Mouse (Mus musculus): ENCODE data around the gene Polm.
"Not testable (repeated sequence)": the region's sequence is repeated elsewhere in the genome, so short reads cannot be mapped to it uniquely, and the experiment has no call there.

Polm gene

GRCm38 (mm10) chr11:5836126-5836525 lies 1.7 kb downstream of the Polm start:
- ChIA-PET POLR2A (interaction anchor here in 3 of 4 experiments (0.5 to 6.6 kb wide), 15 partner anchors 7 to 175 kb away, joined by 3 to 33 read pairs (median 3); partner anchors contain the start of genes Dbnl (in 1 of the 3), Pgam2 (in 1 of the 3) and Urgcp (in 1 of the 3)), CTCF (interaction anchor here in 3 of 4 experiments (0.7 to 3.0 kb wide), 7 partner anchors 11 to 439 kb away, joined by 3 to 15 read pairs (median 5); partner anchors contain the start of gene Dbnl (in 1 of the 3))

- ChIA-PET POLR2A (interaction anchor here in 3 of 4 experiments (0.8 to 6.6 kb wide), 4 partner anchors 22 to 83 kb away, joined by 3 to 33 read pairs (median 3); partner anchors contain the start of gene Pgam2 (in 1 of the 3)), CTCF (interaction anchor here in 2 of 4 experiments (0.8 to 1.6 kb wide), 4 partner anchors 12 to 51 kb away, joined by 3 to 5 read pairs (median 4); partner anchors contain the start of gene Dbnl (in 1 of the 2))
Observed at GRCm38 (mm10) chr11:5835057-5835456, 2.8 kb downstream of the Polm start.

GRCm38 (mm10) chr11:5834506-5834905 lies 3.3 kb downstream of the Polm start:
- CTCF ChIA-PET: no interaction called here
- POLR2A ChIA-PET: interaction anchor here in 1 of 4 experiments (1.0 kb wide), 1 partner anchor 21 kb away, joined by 3 read pairs; no protein-coding TSS in a partner anchor

GRCm38 (mm10) chr11:5829327-5829726 lies 8.5 kb downstream of the Polm start:
- ChIA-PET POLR2A (interaction anchor here in 3 of 4 experiments (0.5 to 3.2 kb wide), 16 partner anchors 8 to 680 kb away, joined by 3 to 23 read pairs (median 3); partner anchors contain the start of genes Pgam2 (in 2 of the 3), Polm (in 2 of the 3) and Dbnl (in 1 of the 3)), CTCF (interaction anchor here (0.6 to 2.8 kb wide), 6 partner anchors 27 to 124 kb away, joined by 3 to 12 read pairs (median 4); no protein-coding TSS in a partner anchor)

GRCm38 (mm10) chr11:5828509-5829191 lies 9.2 kb downstream of the Polm start:
- POLR2A ChIA-PET: interaction anchor here in 3 of 4 experiments (0.5 to 3.2 kb wide), 16 partner anchors 9 to 680 kb away, joined by 3 to 23 read pairs (median 3); partner anchors contain the start of genes Pgam2 (in 2 of the 3), Polm (in 2 of the 3) and Dbnl (in 1 of the 3)
- CTCF ChIA-PET: interaction anchor here in 2 of 4 experiments (0.6 to 2.8 kb wide), 4 partner anchors 26 to 124 kb away, joined by 3 to 12 read pairs (median 4); no protein-coding TSS in a partner anchor

GRCm38 (mm10) chr11:5827931-5828330 lies 9.9 kb downstream of the Polm start:
- ChIA-PET POLR2A (interaction anchor here in 2 of 4 experiments (1.1 to 3.2 kb wide), 5 partner anchors 10 to 31 kb away, joined by 4 to 23 read pairs (median 11); partner anchors contain the start of genes Polm (in 2 of the 2) and Pgam2 (in 1 of the 2)), CTCF (interaction anchor here in 1 of 4 experiments (1.5 to 2.8 kb wide), 2 partner anchors 58 to 125 kb away, joined by 4 to 12 read pairs; no protein-coding TSS in a partner anchor)

GRCm38 (mm10) chr11:5825432-5825831 lies 12.4 kb downstream of the Polm start:
- ChIA-PET CTCF (interaction anchor here in 2 of 4 experiments (0.6 to 1.2 kb wide), 2 partner anchors 60 to 111 kb away, joined by 3 read pairs; no protein-coding TSS in a partner anchor), POLR2A (interaction anchor here in 2 of 4 experiments (0.9 to 2.5 kb wide), 4 partner anchors 11 to 23 kb away, joined by 3 to 7 read pairs (median 6); no protein-coding TSS in a partner anchor)

- ChIA-PET POLR2A (interaction anchor here in 3 of 4 experiments (0.6 to 1.7 kb wide), 6 partner anchors 10 to 57 kb away, joined by 3 to 9 read pairs (median 4); partner anchors contain the start of genes Dbnl (in 1 of the 3) and Urgcp (in 1 of the 3)), CTCF (interaction anchor here in 1 of 4 experiments (0.7 kb wide), 1 partner anchor 487 kb away, joined by 3 read pairs; no protein-coding TSS in a partner anchor)
Observed at GRCm38 (mm10) chr11:5819223-5819622, 18.6 kb downstream of the Polm start.

GRCm38 (mm10) chr11:5813381-5813780 lies 24.4 kb downstream of the Polm start:
- ChIA-PET POLR2A (interaction anchor here in 3 of 4 experiments (0.8 to 2.3 kb wide), 14 partner anchors 10 to 65 kb away, joined by 3 to 12 read pairs (median 4); partner anchors contain the start of genes Dbnl (in 1 of the 3), Pgam2 (in 1 of the 3) and Polm (in 1 of the 3)), CTCF (interaction anchor here in 1 of 4 experiments (0.6 to 1.0 kb wide), 3 partner anchors 16 to 73 kb away, joined by 3 read pairs; no protein-coding TSS in a partner anchor)

- POLR2A ChIA-PET, CTCF ChIA-PET: not testable (repeated sequence)
Observed at GRCm38 (mm10) chr11:5809487-5809886, 28.3 kb downstream of the Polm start.

- ChIA-PET POLR2A (interaction anchor here in 2 of 4 experiments (0.6 to 1.5 kb wide), 3 partner anchors 10 to 28 kb away, joined by 3 to 5 read pairs (median 4); partner anchors contain the start of gene Dbnl (in 1 of the 2)), CTCF (interaction anchor here in 1 of 4 experiments (0.8 kb wide), 1 partner anchor 20 kb away, joined by 3 read pairs; the partner anchor contains the start of gene Dbnl)
Observed at GRCm38 (mm10) chr11:5807956-5808355, 29.9 kb downstream of the Polm start.

- ChIA-PET POLR2A (interaction anchor here in 1 of 4 experiments (10.1 kb wide), 1 partner anchor 16 kb away, joined by 123 read pairs; the partner anchor contains the start of gene Dbnl), CTCF (no interaction called here)
Observed at GRCm38 (mm10) chr11:5805711-5806110, 32.1 kb downstream of the Polm start.

- POLR2A ChIA-PET: interaction anchor here in 3 of 4 experiments (0.6 to 10.1 kb wide), 16 partner anchors 9 to 684 kb away, joined by 3 to 123 read pairs (median 4); partner anchors contain the start of genes Dbnl (in 2 of the 3), Polm (in 2 of the 3), Urgcp (in 1 of the 3) and Ykt6 (in 1 of the 3)
- CTCF ChIA-PET: interaction anchor here in 2 of 4 experiments (0.5 to 1.6 kb wide), 7 partner anchors 11 to 149 kb away, joined by 3 to 6 read pairs (median 4); partner anchors contain the start of gene Dbnl (in 1 of the 2)
Observed at GRCm38 (mm10) chr11:5804174-5804573, 33.6 kb downstream of the Polm start.

GRCm38 (mm10) chr11:5803551-5803981 lies 34.2 kb downstream of the Polm start, which contains the start of gene Pgam2:
Pgam2 (minus strand) TSS chr11:5803733.
- ChIA-PET CTCF (interaction anchor here in 2 of 4 experiments (0.5 to 1.6 kb wide), 8 partner anchors 10 to 149 kb away, joined by 3 to 6 read pairs (median 4); partner anchors contain the start of gene Dbnl (in 1 of the 2)), POLR2A (interaction anchor here in 3 of 4 experiments (0.5 to 10.1 kb wide), 28 partner anchors 10 to 152 kb away, joined by 3 to 123 read pairs (median 4); partner anchors contain the start of genes Dbnl (in 3 of the 3), Urgcp (in 3 of the 3), Polm (in 2 of the 3) and Pold2 (in 1 of the 3))

- CTCF ChIA-PET: interaction anchor here (0.5 to 1.6 kb wide), 12 partner anchors 9 to 190 kb away, joined by 3 to 6 read pairs (median 4); partner anchors contain the start of gene Dbnl (in 1 of the 4)
- POLR2A ChIA-PET: interaction anchor here in 3 of 4 experiments (0.5 to 10.1 kb wide), 42 partner anchors 9 to 272 kb away, joined by 3 to 123 read pairs (median 4); partner anchors contain the start of genes Dbnl (in 3 of the 3), Urgcp (in 3 of the 3), Pold2 (in 1 of the 3) and Polm (in 1 of the 3)
Observed at GRCm38 (mm10) chr11:5802457-5803217, 35.2 kb downstream of the Polm start.

- ChIA-PET CTCF (interaction anchor here in 3 of 4 experiments (0.5 to 1.6 kb wide), 9 partner anchors 10 to 1298 kb away, joined by 3 to 6 read pairs (median 3); partner anchors contain the start of gene Ap1b1 (in 1 of the 3)), POLR2A (interaction anchor here in 3 of 4 experiments (0.6 to 10.1 kb wide), 37 partner anchors 9 to 706 kb away, joined by 3 to 123 read pairs (median 4); partner anchors contain the start of genes Dbnl (in 3 of the 3), Polm (in 2 of the 3), Ykt6 (in 2 of the 3) and Pold2 (in 1 of the 3))
Observed at GRCm38 (mm10) chr11:5802005-5802404, 35.8 kb downstream of the Polm start.
